Mouse (Mus musculus): ENCODE measurements at regions not wholly inside any gene's neighbourhood (a gene's known extent, or its start where the extent isn't known, plus 50 kb on each side); places are given as distances from the start of the nearest gene placed in this dataset.

GRCm38 (mm10) chr17:84048533-84048932 is 139.2 kb downstream of the Zfp36l2 start:
- Histone ChIP-seq H3K27me3 (ENCODE audit: control insufficient read depth, insufficient read depth, low read length) (no peaks in the 10 kb centered on the region), H3K36me3 (replicated peaks; ENCODE audit: control insufficient read depth, insufficient read depth, low read depth) (no peaks in the 10 kb centered on the region), H3K4me3 (ENCODE audit: insufficient read depth in 1 of 2, low read depth in 2 of 2, low read length in 2 of 2) (no peak overlapping the region), H3K27ac (no peak overlapping the region), H3K4me1 (replicated peaks; ENCODE audit: control insufficient read depth in 2 of 2, insufficient read depth in 2 of 2, low read length in 1 of 2) (0 out of 4 replicates have a peak, but pooled peaks cover 0 to 2% of the 10 kb centered on the region in 2 experiments), H3K4me2 (ENCODE audit: low read depth) (no peak overlapping the region), H3K9ac (replicated peaks) (no peak overlapping the region), H3K9me3 (ENCODE audit: control insufficient read depth, low read length) (peaks cover 4% of the 10 kb centered on the region; the same call in 1 of the 2 replicates)
- TF ChIP-seq CTCF (IDR thresholded peaks at IDR 0.05; ENCODE audit: low read depth), result no peak
- TF ChIP-seq EP300 (IDR thresholded peaks at IDR 0.05; ENCODE audit: low read depth), result no peak
- DNase-seq (ENCODE audit: low read depth in 3 of 3, low spot score in 3 of 3) (no peak), ATAC-seq (ENCODE audit: insufficient read depth) (no peak)
- whole genome bisulfite sequencing (ENCODE audit: insufficient replicate concordance), result 47% methylated on average over 6 of the region's 6 CpGs

GRCm38 (mm10) chr17:84047520-84047919 is 140.2 kb downstream of the Zfp36l2 start:
- Histone ChIP-seq H3K27ac (no peak overlapping the region), H3K4me1 (replicated peaks; ENCODE audit: control insufficient read depth in 2 of 2, insufficient read depth in 2 of 2, low read length in 1 of 2) (0 out of 4 replicates have a peak, but pooled peaks cover 0 to 2% of the 10 kb centered on the region in 2 experiments), H3K9me3 (ENCODE audit: control insufficient read depth, low read length) (peaks cover 4% of the 10 kb centered on the region; the same call in 1 of the 2 replicates), H3K9ac (replicated peaks) (no peak overlapping the region), H3K36me3 (replicated peaks; ENCODE audit: control insufficient read depth, insufficient read depth, low read depth) (no peaks in the 10 kb centered on the region), H3K4me3 (ENCODE audit: insufficient read depth in 1 of 2, low read depth in 2 of 2, low read length in 2 of 2) (no peak overlapping the region), H3K4me2 (ENCODE audit: low read depth) (no peak overlapping the region), H3K27me3 (ENCODE audit: control insufficient read depth, insufficient read depth, low read length) (no peaks in the 10 kb centered on the region)
- TF ChIP-seq EP300 (IDR thresholded peaks at IDR 0.05; ENCODE audit: low read depth) (no peak), CTCF (IDR thresholded peaks at IDR 0.05; ENCODE audit: low read depth) (peak; percentile 37)
- DNase-seq (ENCODE audit: low read depth in 3 of 3, low spot score in 3 of 3), result no peak
- no peak for ATAC-seq (ENCODE audit: insufficient read depth)
- 61% methylated on average over 1 of the region's 1 CpGs for WGBS (ENCODE audit: insufficient replicate concordance)

DNA sequence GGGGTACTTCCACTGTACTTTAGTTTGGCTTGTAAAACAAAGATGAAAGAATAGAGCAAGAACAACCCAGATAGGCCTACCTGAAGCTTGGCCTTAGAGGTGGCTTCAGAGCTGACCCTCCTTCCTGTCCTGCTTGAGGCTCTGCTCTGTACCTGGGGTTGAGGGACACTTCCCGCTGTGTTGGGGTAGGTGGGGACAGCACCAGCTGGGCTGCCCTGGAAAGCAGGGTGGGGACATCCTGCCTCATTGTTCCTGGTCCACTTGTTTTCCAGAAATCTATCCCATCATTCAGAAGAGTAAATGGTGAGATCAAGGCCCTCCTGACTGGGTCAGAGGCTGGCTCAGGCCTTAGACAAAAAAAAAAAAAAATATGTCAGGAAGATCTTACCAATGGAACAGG is 141.9 kb downstream of the Zfp36l2 start:
- Histone ChIP-seq H3K27ac (no peak overlapping the region), H3K27me3 (ENCODE audit: control insufficient read depth, insufficient read depth, low read length) (no peaks in the 10 kb centered on the region), H3K4me3 (ENCODE audit: insufficient read depth in 1 of 2, low read depth in 2 of 2, low read length in 2 of 2) (no peak overlapping the region), H3K9ac (replicated peaks) (no peak overlapping the region), H3K4me2 (ENCODE audit: low read depth) (no peak overlapping the region), H3K9me3 (ENCODE audit: control insufficient read depth, low read length) (peaks cover 4% of the 10 kb centered on the region; the same call in 1 of the 2 replicates), H3K4me1 (replicated peaks; ENCODE audit: control insufficient read depth in 2 of 2, insufficient read depth in 2 of 2, low read length in 1 of 2) (0 out of 4 replicates have a peak, but pooled peaks cover 0 to 2% of the 10 kb centered on the region in 2 experiments), H3K36me3 (replicated peaks; ENCODE audit: control insufficient read depth, insufficient read depth, low read depth) (no peaks in the 10 kb centered on the region)
- WGBS (ENCODE audit: insufficient replicate concordance), result 75% methylated on average over 1 of the region's 1 CpGs
- ATAC-seq (ENCODE audit: insufficient read depth) (no peak), DNase-seq (ENCODE audit: low read depth in 3 of 3, low spot score in 3 of 3) (no peak)
- TF ChIP-seq CTCF (IDR thresholded peaks at IDR 0.05; ENCODE audit: low read depth) (no peak), EP300 (IDR thresholded peaks at IDR 0.05; ENCODE audit: low read depth) (no peak)

GRCm38 (mm10) chr17:84044472-84044936 is 143.2 kb downstream of the Zfp36l2 start:
- Histone ChIP-seq H3K9ac (replicated peaks) (no peak overlapping the region), H3K27me3 (ENCODE audit: control insufficient read depth, insufficient read depth, low read length) (no peaks in the 10 kb centered on the region), H3K4me3 (ENCODE audit: insufficient read depth in 1 of 2, low read depth in 2 of 2, low read length in 2 of 2) (no peak overlapping the region), H3K9me3 (ENCODE audit: control insufficient read depth, low read length) (peaks cover 4% of the 10 kb centered on the region; the same call in 1 of the 2 replicates), H3K27ac (no peak overlapping the region), H3K4me2 (ENCODE audit: low read depth) (no peak overlapping the region), H3K4me1 (replicated peaks; ENCODE audit: control insufficient read depth in 2 of 2, insufficient read depth in 2 of 2, low read length in 1 of 2) (0 out of 4 replicates have a peak, but pooled peaks cover 0 to 2% of the 10 kb centered on the region in 2 experiments), H3K36me3 (replicated peaks; ENCODE audit: control insufficient read depth, insufficient read depth, low read depth) (no peaks in the 10 kb centered on the region)
- DNase-seq (ENCODE audit: low read depth in 3 of 3, low spot score in 3 of 3) (no peak), ATAC-seq (ENCODE audit: insufficient read depth) (no peak)
- TF ChIP-seq EP300 (IDR thresholded peaks at IDR 0.05; ENCODE audit: low read depth), result no peak
- no peak for TF ChIP-seq CTCF (IDR thresholded peaks at IDR 0.05; ENCODE audit: low read depth)
- WGBS (ENCODE audit: insufficient replicate concordance), result 17% methylated on average over 5 of the region's 5 CpGs

DNA sequence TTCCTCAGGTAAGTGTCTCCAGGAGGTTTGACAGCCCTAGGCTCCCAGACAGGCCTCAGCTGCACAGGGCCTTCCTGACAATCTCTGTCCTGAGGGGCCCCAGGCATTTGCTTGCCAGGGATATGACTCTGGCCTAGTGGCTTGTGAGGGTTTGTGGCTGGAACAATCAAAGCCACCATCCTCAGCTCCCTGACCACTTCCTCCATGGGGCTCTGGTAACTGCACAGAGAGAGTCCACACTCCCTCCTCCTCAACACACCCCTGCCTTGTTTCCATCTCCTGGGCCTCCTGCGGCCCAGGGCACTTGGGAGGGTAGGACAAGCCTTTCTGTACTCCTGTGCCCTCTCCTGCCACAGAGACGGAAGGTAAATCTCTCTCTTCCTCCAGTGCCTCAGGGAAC is 144.6 kb downstream of the Zfp36l2 start:
- 24% methylated on average over 2 of the region's 2 CpGs for WGBS (ENCODE audit: insufficient replicate concordance)
- Histone ChIP-seq H3K9ac (replicated peaks) (no peak overlapping the region), H3K9me3 (ENCODE audit: control insufficient read depth, low read length) (peaks cover 4% of the 10 kb centered on the region; the same call in 1 of the 2 replicates), H3K4me2 (ENCODE audit: low read depth) (no peak overlapping the region), H3K36me3 (replicated peaks; ENCODE audit: control insufficient read depth, insufficient read depth, low read depth) (no peaks in the 10 kb centered on the region), H3K4me1 (replicated peaks; ENCODE audit: control insufficient read depth in 2 of 2, insufficient read depth in 2 of 2, low read length in 1 of 2) (0 out of 4 replicates have a peak, but pooled peaks cover 0 to 7% of the 10 kb centered on the region in 2 experiments), H3K27ac (no peak overlapping the region), H3K27me3 (ENCODE audit: control insufficient read depth, insufficient read depth, low read length) (no peaks in the 10 kb centered on the region), H3K4me3 (ENCODE audit: insufficient read depth in 1 of 2, low read depth in 2 of 2, low read length in 2 of 2) (no peak overlapping the region)
- ATAC-seq (ENCODE audit: insufficient read depth) (no peak), DNase-seq (ENCODE audit: low read depth in 3 of 3, low spot score in 3 of 3) (no peak)
- TF ChIP-seq CTCF (IDR thresholded peaks at IDR 0.05; ENCODE audit: low read depth) (no peak), EP300 (IDR thresholded peaks at IDR 0.05; ENCODE audit: low read depth) (no peak)

Measured in liver, embryonic 14.5 days (tissue).